Comparison of ENCODE assay signal across 16 mouse cellular contexts in genomic region chr7:19554168-19554567, GRCm38 (mm10). TPM values are rescaled to one million over a fixed set of nuclear protein-coding genes. Genes with fewer than 3 reads are reported as not detected.
DNase-seq lines count a peak whose midpoint lies in the region; TF ChIP-seq lines count a peak whose summit lies in the region.
"Had no signal": no experiment of that assay in that cellular context is flagged by ENCODE, and none has a peak within 500 bp of the region (broad histone marks: within the 10 kb centered on the region; RNA-seq: fewer than 3 reads in every experiment).

No protein-coding gene starts in this region.

- no peaks in the 10 kb centered on the region for H3K9me3 ChIP-seq in limb, embryonic 10.5 days (replicated peaks)
- H3K9me3 ChIP-seq: heart, embryonic 13.5 days; liver, embryonic 13.5 days had no signal

- no peak for TF ChIP-seq CTCF in left cerebral cortex, adult 2 months (IDR thresholded peaks at IDR 0.05)

- H3K27ac ChIP-seq in left cerebral cortex, adult 2 months = peak overlapping the region; percentile 88
- H3K27ac ChIP-seq in limb, embryonic 10.5 days = no peak overlapping the region
- H3K27ac ChIP-seq: heart, embryonic 13.5 days; liver, embryonic 13.5 days had no signal

- intact Hi-C loops in left cerebral cortex, adult 2 months (cut with DNase I) = no loop called here

- peaks cover 78% of the 10 kb centered on the region for H3K36me3 ChIP-seq in limb, embryonic 10.5 days

- peak; percentile 46 for DNase-seq in layer of hippocampus, adult 11-12 months (ENCODE audit: low spot score)
- DNase-seq in layer of hippocampus, adult 9-10 months (ENCODE audit: low spot score) = no peak
- DNase-seq in right cerebral cortex, postnatal 25 days = peak; percentile 70
- no peak for DNase-seq in right cerebral cortex, postnatal 14 days
- peak; percentile 56 to 58 for DNase-seq in left cerebral cortex, adult 2 months (ENCODE audit: extremely low spot score in 1 of 2, low spot score in 2 of 2)
- DNase-seq in limb, embryonic 10.5 days (ENCODE audit: low spot score) = no peak
- DNase-seq in adrenal gland, postnatal 4 days (ENCODE audit: low spot score in 2 of 2) = no peak
- DNase-seq in cerebellum, adult 8-10 months = no peak
- DNase-seq: cerebellum, adult 9-11 months; forebrain, postnatal 0 days; heart, postnatal 4 days; kidney, adult 9 months; liver, embryonic 13.5 days had no signal

- 81% methylated on average over 1 of the region's 1 CpGs for WGBS in limb, embryonic 10.5 days

- H3K27me3 ChIP-seq in limb, embryonic 10.5 days (ENCODE audit: low read depth, poor library complexity, severe bottlenecking) = no peaks in the 10 kb centered on the region
- H3K27me3 ChIP-seq: heart, embryonic 13.5 days; liver, embryonic 13.5 days had no signal

- peaks cover 11% of the 10 kb centered on the region for H3K4me1 ChIP-seq in limb, embryonic 10.5 days

- no peak overlapping the region for H3K4me3 ChIP-seq in left cerebral cortex, adult 2 months
- no peak overlapping the region for H3K4me3 ChIP-seq in limb, embryonic 10.5 days
- H3K4me3 ChIP-seq: heart, embryonic 13.5 days; liver, embryonic 13.5 days had no signal

RNA-seq across cellular contexts. Expression of gene Ppp1r37, which starts 8.7 kb away (rescaled TPM):
- total RNA-seq in left cerebral cortex, adult 2 months (2021) = 100 to 1,000 TPM; 148 to 150 TPM
- 25.9 and 27.2 TPM in 2 replicates for polyA plus RNA-seq in limb, embryonic 10.5 days (2016; fragmentation: Nextera tagmentation; extraction: Ambion mirVana)
- 10 to 100 TPM; 66.7 to 67.1 TPM for total RNA-seq in adrenal gland, postnatal 4 days (2021)

RNA-seq across cellular contexts. Expression of gene Zfp296, which starts 22.9 kb away (rescaled TPM):
- 1 to 10 TPM; 1.5 to 2.0 TPM for total RNA-seq in left cerebral cortex, adult 2 months (2021)
- 0.71 and 0.93 TPM in 2 replicates for polyA plus RNA-seq in limb, embryonic 10.5 days (2016; fragmentation: Nextera tagmentation; extraction: Ambion mirVana)
- under 1 TPM; 0.25 to 0.39 TPM for total RNA-seq in adrenal gland, postnatal 4 days (2021)

RNA-seq across cellular contexts. Expression of gene Gemin7, which starts 23.2 kb away (rescaled TPM):
- total RNA-seq in left cerebral cortex, adult 2 months (2021) = 10 to 100 TPM; 50.1 to 50.8 TPM
- polyA plus RNA-seq in limb, embryonic 10.5 days (2016; fragmentation: Nextera tagmentation; extraction: Ambion mirVana) = 196 and 201 TPM in 2 replicates
- 10 to 100 TPM; 67.0 to 68.8 TPM for total RNA-seq in adrenal gland, postnatal 4 days (2021)

RNA-seq across cellular contexts. Expression of gene Nkpd1, which starts 36.5 kb away (rescaled TPM):
- total RNA-seq in left cerebral cortex, adult 2 months (2021) = under 1 TPM; 0.44 to 0.84 TPM
- polyA plus RNA-seq in limb, embryonic 10.5 days (2016; fragmentation: Nextera tagmentation; extraction: Ambion mirVana) = 0.10 and 0.11 TPM in 2 replicates
- total RNA-seq in adrenal gland, postnatal 4 days (2021) = under 1 TPM; 0.17 to 0.28 TPM
- total RNA-seq: heart, postnatal 4 days; neutrophil, adult 5-6 weeks had no signal
- polyA plus RNA-seq: heart, embryonic 13.5 days; liver, embryonic 13.5 days; midbrain, embryonic 11.5 days had no signal

RNA-seq across cellular contexts. Expression of gene Trappc6a, which starts 46.0 kb away (rescaled TPM):
- 10 to 100 TPM; 16.6 to 18.4 TPM for total RNA-seq in left cerebral cortex, adult 2 months (2021)
- polyA plus RNA-seq in limb, embryonic 10.5 days (2016; fragmentation: Nextera tagmentation; extraction: Ambion mirVana) = 74.0 and 90.5 TPM in 2 replicates
- 10 to 100 TPM; 67.0 to 76.7 TPM for total RNA-seq in adrenal gland, postnatal 4 days (2021)

Comparison
In these comparisons a context has a peak if more than half of its experiments do, and no peak if none do; other contexts are left out.
1. DNase-seq: peak in layer of hippocampus, adult 11-12 months (single experiment), right cerebral cortex, postnatal 25 days (single experiment) and left cerebral cortex, adult 2 months (2 of 2); none in layer of hippocampus, adult 9-10 months (single experiment), right cerebral cortex, postnatal 14 days (single experiment), limb, embryonic 10.5 days (single experiment), adrenal gland, postnatal 4 days (0 of 2) and cerebellum, adult 8-10 months (single experiment).